Mouse (Mus musculus) kidney, postnatal 0 days (tissue): Measurements from ENCODE around the gene C1qtnf1. TPM values are rescaled to one million over a fixed set of nuclear protein-coding genes. Genes with fewer than 3 reads are reported as not detected.

ENCODE experiments used
- ATAC-seq: fragments of 200-750 bp; cut with Nextera tagmentation; replicated peaks from 2 replicates; pipeline ENCODE4 v1.8.0; 2017; ENCODE audit warnings: low read depth, moderate number of reproducible peaks, moderate TSS enrichment, moderate library complexity; ENCODE audit not compliant: low FRiP score
- DNase-seq: peaks from one replicate; pipeline ENCODE4 v3.0.0-alpha.2; 2016; ENCODE audit warnings: low spot score
- H3K27ac ChIP-seq: fragments of 300-500 bp; sonication (generic); 2 replicates; pipeline ENCODE4 v1.5.1; 2014; ENCODE audit warnings: mild to moderate bottlenecking
- H3K27me3 ChIP-seq: fragments of 300-500 bp; sonication (generic); 2 replicates; pipeline ENCODE4 v1.6.1; 2014; ENCODE audit warnings: low read length, mixed read lengths; ENCODE audit not compliant: insufficient read depth
- H3K36me3 ChIP-seq: fragments of 300-500 bp; sonication (generic); 2 replicates; pipeline ENCODE4 v1.6.1; 2014; ENCODE audit warnings: low read length, mixed read lengths; ENCODE audit not compliant: insufficient read depth
- H3K4me1 ChIP-seq: fragments of 300-500 bp; sonication (generic); replicated peaks from 2 replicates; pipeline ENCODE4 v1.6.1; 2014; ENCODE audit warnings: antibody characterized with exemption, low read length, mixed read lengths; ENCODE audit not compliant: insufficient read depth
- H3K4me2 ChIP-seq: fragments of 300-500 bp; sonication (generic); 2 replicates; pipeline ENCODE4 v1.6.1; 2014; ENCODE audit warnings: mild to moderate bottlenecking, low read length, moderate library complexity, mixed read lengths
- H3K4me3 ChIP-seq: fragments of 300-500 bp; sonication (generic); replicated peaks from 2 replicates; pipeline ENCODE4 v1.5.1; 2014; ENCODE audit warnings: low read depth, low read length
- H3K9ac ChIP-seq: fragments of 300-500 bp; sonication (generic); 2 replicates; pipeline ENCODE4 v1.6.1; 2014; ENCODE audit warnings: low read depth, low read length
- H3K9me3 ChIP-seq: fragments of 300-500 bp; sonication (generic); replicated peaks from 2 replicates; pipeline ENCODE4 v1.6.1; 2016; ENCODE audit warnings: low read length, inconsistent platforms, mixed read lengths
- CTCF ChIP-seq: IDR thresholded peaks from 2 replicates; pipeline ENCODE4 v1.5.1; 2016; ENCODE audit warnings: antibody characterized with exemption, low read depth, mild to moderate bottlenecking, moderate library complexity
- WGBS: fragments of 180-500 bp; shearing (Covaris S2); extraction: QIAGEN DNeasy Blood & Tissue Kit; methylation state at CpG from one replicate; pipeline ENCODE4 v1.1.7; 2014; 5-methylcytosine and 5-hydroxymethylcytosine counted together
- polyA plus RNA-seq: library from polyadenylated mRNA; unstranded; fragments of >200 nt; fragmentation: Nextera tagmentation; extraction: Ambion mirVana; gene quantifications from 2 replicates; pipeline ENCODE4 v1.2.1, GENCODE M21; 2015

Gene C1qtnf1
- polyA plus RNA-seq, 1 experiment from 2014 or later = 15.0 TPM

DNA sequence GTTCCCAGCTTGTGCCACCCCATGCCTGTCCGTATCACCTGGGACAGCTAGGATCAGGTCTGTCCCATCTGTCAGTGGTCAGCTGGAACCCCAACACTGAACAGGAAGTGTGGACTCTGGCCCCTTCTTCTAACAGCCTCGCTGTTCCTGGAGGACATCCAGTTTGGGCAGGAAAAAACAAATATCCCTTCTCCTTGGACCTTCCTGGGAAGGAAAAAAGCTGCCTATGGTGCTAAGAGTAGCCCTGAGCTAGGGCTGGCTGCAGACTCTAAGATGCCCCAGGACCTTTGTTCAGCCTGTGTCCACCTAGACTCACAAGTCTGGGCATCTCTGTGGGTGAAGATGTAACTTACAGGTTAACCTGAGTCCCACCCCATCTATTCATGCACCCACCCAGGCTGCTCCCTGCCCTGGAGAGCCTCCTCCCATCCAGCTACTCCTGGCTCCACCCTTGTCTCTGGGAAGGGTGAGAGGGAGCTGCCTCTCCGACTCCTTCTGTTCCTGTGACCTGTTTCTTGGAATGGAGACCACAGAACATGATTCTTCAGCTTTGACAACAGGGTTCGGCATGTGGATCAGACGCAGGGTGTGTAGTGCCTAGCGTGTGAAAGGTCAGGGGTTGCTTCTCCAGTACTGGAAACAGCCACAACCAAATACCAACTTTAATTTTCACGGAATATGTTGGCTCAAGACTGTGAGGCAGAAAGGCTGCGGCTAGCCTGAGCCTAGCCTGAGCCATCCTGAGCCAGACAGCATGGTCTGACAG is 1.1 kb downstream of the C1qtnf1 start:
- peaks cover 16% of the 10 kb centered on the region; the same call in 1 of the 2 replicates for H3K4me1 ChIP-seq

DNA sequence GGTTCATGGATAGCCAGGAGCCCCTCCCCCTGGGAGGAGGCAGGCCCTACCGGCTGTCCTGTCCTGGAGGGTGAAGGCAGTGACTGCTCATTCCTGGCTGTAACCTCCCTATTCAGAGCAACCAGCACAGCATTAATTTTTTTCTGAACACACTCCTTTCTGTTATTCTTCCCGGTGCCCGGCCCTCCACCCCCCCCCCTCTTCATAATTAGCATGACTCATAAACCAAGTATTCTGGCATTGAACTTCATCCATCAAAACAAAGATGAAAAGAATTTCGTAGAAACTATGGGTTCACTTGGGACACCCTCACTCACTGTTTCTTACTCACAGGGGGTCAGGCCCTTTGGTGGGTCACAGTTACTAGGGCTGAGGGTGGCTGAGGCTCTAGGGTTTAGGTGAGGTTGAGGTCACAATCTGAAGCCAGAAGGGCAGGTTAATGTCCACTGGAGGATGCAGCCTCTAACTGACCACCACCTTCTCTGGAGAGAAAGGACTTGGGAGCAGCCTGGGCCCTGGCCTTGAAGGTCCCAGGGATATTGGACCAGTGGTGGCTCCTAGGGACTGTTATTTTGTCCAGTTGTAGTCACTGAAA is 2.4 kb downstream of the C1qtnf1 start:
- Histone ChIP-seq H3K4me1 (peaks cover 18% of the 10 kb centered on the region; the same call in 1 of the 2 replicates), H3K9me3 (no peaks in the 10 kb centered on the region), H3K9ac (peak overlapping the region; percentile 19; the same call in 1 of the 2 replicates), H3K36me3 (no peaks in the 10 kb centered on the region), H3K4me3 (no peak overlapping the region), H3K4me2 (peak overlapping the region; percentile 39; the same call in 1 of the 2 replicates), H3K27ac (peak overlapping the region; percentile 64), H3K27me3 (no peaks in the 10 kb centered on the region)
- no peak for ATAC-seq
- 30% methylated on average over 4 of the region's 4 CpGs for WGBS
- no peak for TF ChIP-seq CTCF
- DNase-seq = no peak

More for the DNA sequence above, 1.1 kb downstream of the C1qtnf1 start:
- whole genome bisulfite sequencing = 30% methylated on average over 8 of the region's 8 CpGs
- H3K4me2 ChIP-seq = peak overlapping the region; percentile 56
- 0 out of 2 replicates have a peak overlapping the region, but pooled peaks have one; percentile 50 for H3K9ac ChIP-seq
- no peaks in the 10 kb centered on the region for H3K27me3 ChIP-seq
- ATAC-seq = no peak
- no peak for DNase-seq
- TF ChIP-seq CTCF = no peak
- H3K27ac ChIP-seq = peak overlapping the region; percentile 64
- H3K4me3 ChIP-seq = peak overlapping the region; percentile 26
- H3K9me3 ChIP-seq = no peaks in the 10 kb centered on the region
- H3K36me3 ChIP-seq = no peaks in the 10 kb centered on the region

DNA sequence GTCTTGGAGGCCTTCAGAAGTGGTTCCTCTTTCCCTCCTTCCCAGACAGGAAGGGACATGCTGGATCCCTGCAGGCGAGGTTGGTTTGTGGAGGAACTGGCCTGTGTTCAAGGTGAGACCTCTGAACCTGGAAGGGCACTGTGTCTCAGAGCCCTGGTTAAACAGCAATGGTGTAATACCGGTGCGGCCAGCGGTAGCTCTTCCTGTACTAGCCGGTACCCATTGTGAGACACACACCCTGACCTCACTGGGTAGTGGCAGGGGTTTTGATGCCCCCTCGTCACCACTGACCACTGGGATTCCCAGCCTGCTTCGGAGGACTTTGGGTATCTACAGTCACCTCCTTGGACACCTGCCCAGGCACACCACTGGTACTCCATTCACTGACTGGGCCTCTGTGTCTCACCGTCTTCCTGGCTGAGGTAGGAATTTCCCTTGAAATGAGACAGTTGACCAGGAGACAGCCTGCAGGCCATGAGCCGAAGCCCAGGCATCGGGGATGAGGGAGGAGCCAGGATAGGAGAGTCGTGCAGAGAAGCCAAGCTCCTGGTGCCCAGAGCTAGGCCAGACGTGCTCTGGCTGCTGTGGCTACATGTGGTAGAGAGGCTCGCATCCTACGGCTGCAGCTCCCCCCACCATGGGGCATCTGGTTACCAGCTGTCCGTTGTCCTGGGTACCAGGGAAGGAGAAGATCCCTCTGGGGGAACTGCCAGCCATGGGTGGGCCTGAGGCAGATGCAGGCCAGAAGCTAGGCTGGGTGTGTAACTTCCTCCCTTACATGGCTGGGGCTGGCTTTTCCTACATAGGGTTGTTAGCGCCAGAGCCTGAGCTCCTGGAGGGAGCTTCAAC is 3.3 kb downstream of the C1qtnf1 start:
- TF ChIP-seq CTCF = no peak
- Histone ChIP-seq H3K4me1 (peaks cover 18% of the 10 kb centered on the region; the same call in 1 of the 2 replicates), H3K9ac (no peak overlapping the region), H3K36me3 (no peaks in the 10 kb centered on the region), H3K4me3 (no peak overlapping the region), H3K27me3 (no peaks in the 10 kb centered on the region), H3K4me2 (no peak overlapping the region), H3K27ac (0 out of 2 replicates have a peak overlapping the region, but pooled peaks have one; percentile 61), H3K9me3 (no peaks in the 10 kb centered on the region)
- DNase-seq = no peak
- ATAC-seq = no peak
- WGBS = 80% methylated on average over 16 of the region's 16 CpGs

- Histone ChIP-seq H3K9ac (no peak overlapping the region), H3K4me1 (peaks cover 13% of the 10 kb centered on the region; the same call in 1 of the 2 replicates), H3K4me2 (peak overlapping the region; percentile 51), H3K27ac (peak overlapping the region; percentile 36; the same call in 1 of the 2 replicates), H3K27me3 (no peaks in the 10 kb centered on the region), H3K36me3 (no peaks in the 10 kb centered on the region), H3K4me3 (peak overlapping the region; percentile 21; the same call in 1 of the 2 replicates), H3K9me3 (no peaks in the 10 kb centered on the region)
- 46% methylated on average over 10 of the region's 10 CpGs for WGBS
- DNase-seq (peak; percentile 73), ATAC-seq (no peak)
- TF ChIP-seq CTCF = no peak
These were observed 5.4 kb downstream of the C1qtnf1 start for GRCm38 (mm10) chr11:118433398-118433868.

DNA sequence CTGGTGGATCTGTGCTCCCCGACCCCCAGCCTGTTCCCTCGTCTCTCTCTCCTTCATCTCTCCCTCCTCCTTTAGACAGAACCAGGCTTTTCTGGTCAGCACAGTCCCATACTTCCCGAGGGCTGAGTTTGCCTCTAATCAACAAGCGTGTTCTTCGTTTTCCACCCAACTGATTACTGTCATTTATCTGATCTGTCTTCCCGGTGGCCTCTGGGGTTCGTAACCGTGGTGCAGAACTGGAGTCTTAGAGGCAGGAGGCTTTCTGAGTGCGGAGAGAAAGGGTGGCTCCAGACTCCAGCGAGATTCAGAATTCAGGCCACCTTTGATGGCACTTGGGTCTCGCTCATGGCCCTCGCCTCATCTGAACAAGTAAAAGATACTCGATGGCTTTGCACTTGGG is 6.1 kb downstream of the C1qtnf1 start:
- H3K4me1 ChIP-seq = peaks cover 15% of the 10 kb centered on the region; the same call in 1 of the 2 replicates
- no peaks in the 10 kb centered on the region for H3K27me3 ChIP-seq
- WGBS = 37% methylated on average over 13 of the region's 13 CpGs
- no peaks in the 10 kb centered on the region for H3K9me3 ChIP-seq
- peak overlapping the region; percentile 51 for H3K4me2 ChIP-seq
- H3K36me3 ChIP-seq = no peaks in the 10 kb centered on the region
- no peak for ATAC-seq
- H3K4me3 ChIP-seq = peak overlapping the region; percentile 21; the same call in 1 of the 2 replicates
- DNase-seq = no peak
- H3K27ac ChIP-seq = peak overlapping the region; percentile 36; the same call in 1 of the 2 replicates
- peak overlapping the region; percentile 46; the same call in 1 of the 2 replicates for H3K9ac ChIP-seq
- no peak for TF ChIP-seq CTCF
